Mouse (Mus musculus) T-cell, adult 66 days (primary cell): ENCODE results near the gene Mecp2. TPM values are rescaled to one million over a fixed set of nuclear protein-coding genes. Genes with fewer than 3 reads are reported as not detected.

ENCODE experiments used
- total RNA-seq, 2 experiments: library from RNA; stranded (reverse); gene quantifications; 3 replicates in 1 of 2; 4 replicates in 1 of 2; pipeline ENCODE4 v1.2.4; 2023

The Mecp2 gene
- total RNA-seq, result 10 to 100 TPM; 52.2 to 53.0 TPM

GRCm38 (mm10) chrX:74135263-74135662, at the start of gene Mecp2:
Gene Mecp2, minus strand, starts transcription at chrX:74135363.

GRCm38 (mm10) chrX:74176959-74177358, 41.8 kb upstream of the Mecp2 start, which contains the start of gene Tktl1:
Gene Tktl1, plus strand, starts transcription at chrX:74177259.

GRCm38 (mm10) chrX:74167738-74168137, 32.6 kb upstream of the Mecp2 start, which contains the start of gene Tex28:
Gene Tex28, minus strand, starts transcription at chrX:74167838.

GRCm38 (mm10) chrX:74127164-74127563, 8.0 kb downstream of the Mecp2 start, which contains the start of gene Opn1mw:
Gene Opn1mw, plus strand, starts transcription at chrX:74127464.

GRCm38 (mm10) chrX:74023188-74024049, 111.7 kb downstream of the Mecp2 start, which contains the start of gene Irak1:
Gene Irak1, minus strand, starts transcription at chrX:74023918.

Other genes with a start within 250 kb of the Mecp2 start
- not detected for gene Avpr2, start 243.3 kb downstream of the Mecp2 start, total RNA-seq
- 10 to 100 TPM; 39.9 to 56.0 TPM for gene L1cam, start 239.3 kb downstream of the Mecp2 start, total RNA-seq
- 100 to 1,000 TPM; 287 to 307 TPM for gene Arhgap4, start 213.5 kb downstream of the Mecp2 start, total RNA-seq
- 10 to 100 TPM; 64.6 to 88.6 TPM for gene Naa10, start 213.4 kb downstream of the Mecp2 start, total RNA-seq
- 1 to 10 TPM; 2.1 to 6.0 TPM for gene Renbp, start 204.5 kb downstream of the Mecp2 start, total RNA-seq
- 100 to 1,000 TPM in 1 of 2 experiments, 10 to 100 TPM in 1; 96.1 to 110 TPM for gene Hcfc1, start 169.0 kb downstream of the Mecp2 start, total RNA-seq
- 100 to 1,000 TPM; 128 to 146 TPM for gene Irak1, start 111.4 kb downstream of the Mecp2 start, total RNA-seq
- not detected for gene Opn1mw, start 7.9 kb downstream of the Mecp2 start, total RNA-seq
- gene Tex28, start 32.5 kb upstream of the Mecp2 start, total RNA-seq, result not detected
- gene Tktl1, start 41.9 kb upstream of the Mecp2 start, total RNA-seq, result 1 to 10 TPM in 1 of 2 experiments, under 1 TPM in 1; 0.30 to 2.2 TPM
- 100 to 1,000 TPM; 663 to 672 TPM for gene Flna, start 114.5 kb upstream of the Mecp2 start, total RNA-seq
- gene Emd, start 119.3 kb upstream of the Mecp2 start, total RNA-seq, result 10 to 100 TPM; 64.3 to 65.0 TPM
- gene Rpl10, start 135.4 kb upstream of the Mecp2 start, total RNA-seq, result 100 to 1,000 TPM; 634 to 720 TPM
- 10 to 100 TPM; 64.9 to 73.4 TPM for gene Taz, start 146.5 kb upstream of the Mecp2 start, total RNA-seq
- 10 to 100 TPM; 10.7 to 13.7 TPM for gene Dnase1l1, start 147.0 kb upstream of the Mecp2 start, total RNA-seq
- gene Atp6ap1, start 161.7 kb upstream of the Mecp2 start, total RNA-seq, result 10 to 100 TPM; 89.1 to 92.3 TPM
- gene Gdi1, start 169.6 kb upstream of the Mecp2 start, total RNA-seq, result 100 to 1,000 TPM; 194 to 226 TPM
- gene Fam50a, start 177.7 kb upstream of the Mecp2 start, total RNA-seq, result 10 to 100 TPM; 56.6 to 62.8 TPM
- gene Plxna3, start 193.7 kb upstream of the Mecp2 start, total RNA-seq, result 10 to 100 TPM in 1 of 2 experiments, 1 to 10 TPM in 1; 9.4 to 12.8 TPM
- gene Lage3, start 218.3 kb upstream of the Mecp2 start, total RNA-seq, result 10 to 100 TPM; 24.0 to 30.7 TPM
- gene Ubl4a, start 237.9 kb upstream of the Mecp2 start, total RNA-seq, result 10 to 100 TPM; 29.1 to 33.7 TPM
- gene Slc10a3, start 238.0 kb upstream of the Mecp2 start, total RNA-seq, result 10 to 100 TPM; 16.9 to 19.6 TPM